Mouse (Mus musculus): ENCODE results near the gene 1700029J07Rik. TPM values are rescaled to one million over a fixed set of nuclear protein-coding genes. Genes with fewer than 3 reads are reported as not detected.

The 1700029J07Rik gene
- 2.7 and 3.9 TPM in 2 replicates for polyA plus RNA-seq (2015; fragmentation: Nextera tagmentation; extraction: Ambion mirVana)

GRCm38 (mm10) chr8:45975126-45975836 lies at the start of gene 1700029J07Rik, which contains the start of gene Ufsp2:
Gene 1700029J07Rik (minus strand): TSS chr8:45975252.
Gene Ufsp2 (plus strand): TSS chr8:45975528.

GRCm38 (mm10) chr8:46005596-46005995 lies 30.5 kb upstream of the 1700029J07Rik start, which contains the start of gene Ankrd37:
Gene Ankrd37 (minus strand): TSS chr8:46005707.

DNA sequence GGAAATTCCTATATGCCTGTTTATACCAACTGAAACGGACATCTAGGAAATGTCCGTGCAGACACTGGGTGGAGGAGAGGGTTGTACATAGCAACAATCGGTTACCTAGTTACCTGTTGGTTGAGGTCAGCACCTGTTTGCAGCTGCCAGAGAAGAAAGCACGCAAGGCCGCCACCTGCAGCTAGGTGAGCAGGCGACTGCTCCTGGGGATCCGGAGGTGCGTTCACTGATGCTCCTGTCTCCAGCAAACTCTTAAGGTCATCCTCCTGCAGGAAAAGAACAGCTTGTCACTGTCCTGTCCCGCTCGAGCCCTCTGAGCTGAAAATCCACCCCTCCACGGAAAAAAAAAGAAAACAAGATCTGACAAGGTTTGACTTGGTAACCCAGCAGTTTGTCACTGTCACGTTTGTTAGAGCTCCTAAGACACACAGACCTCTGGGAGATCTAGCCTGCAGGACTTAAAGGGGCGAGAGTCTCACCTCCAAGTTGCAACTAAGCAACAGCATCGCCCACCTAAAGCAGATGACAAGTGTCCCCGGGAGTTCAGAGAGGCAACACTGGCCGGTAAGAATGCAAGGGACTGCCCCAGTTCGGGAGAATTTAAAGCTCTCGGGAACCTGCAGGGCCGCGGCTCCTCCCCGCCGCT lies 24.2 kb upstream of the 1700029J07Rik start, which contains the start of gene Lrp2bp:
TSS of gene Lrp2bp (plus strand) at position 166 of the 646 bp plus-strand sequence.

GRCm38 (mm10) chr8:45934582-45935014 lies 40.5 kb downstream of the 1700029J07Rik start, which contains the start of gene Ccdc110:
Gene Ccdc110 (plus strand): TSS chr8:45934619.

Other genes with a start within 250 kb of the 1700029J07Rik start
- 10.2 and 11.1 TPM in 2 replicates for gene Pdlim3, start 89.8 kb downstream of the 1700029J07Rik start, polyA plus RNA-seq (2015; fragmentation: Nextera tagmentation; extraction: Ambion mirVana)
- 0.07 TPM in 1 of 2 replicates, not detected in the other for gene Ccdc110, start 40.6 kb downstream of the 1700029J07Rik start, polyA plus RNA-seq (2015; fragmentation: Nextera tagmentation; extraction: Ambion mirVana)
- gene Ufsp2, start 276 bp upstream of the 1700029J07Rik start, polyA plus RNA-seq (2015; fragmentation: Nextera tagmentation; extraction: Ambion mirVana): 76.0 and 106 TPM in 2 replicates
- 0.30 and 0.51 TPM in 2 replicates for gene Lrp2bp, start 24.1 kb upstream of the 1700029J07Rik start, polyA plus RNA-seq (2015; fragmentation: Nextera tagmentation; extraction: Ambion mirVana)
- 4.5 and 4.9 TPM in 2 replicates for gene Ankrd37, start 30.5 kb upstream of the 1700029J07Rik start, polyA plus RNA-seq (2015; fragmentation: Nextera tagmentation; extraction: Ambion mirVana)
- gene Cfap97, start 176.5 kb upstream of the 1700029J07Rik start, polyA plus RNA-seq (2015; fragmentation: Nextera tagmentation; extraction: Ambion mirVana): 23.1 and 32.1 TPM in 2 replicates
- 9.2 and 11.6 TPM in 2 replicates for gene Snx25, start 176.9 kb upstream of the 1700029J07Rik start, polyA plus RNA-seq (2015; fragmentation: Nextera tagmentation; extraction: Ambion mirVana)
- 357 and 492 TPM in 2 replicates for gene Slc25a4, start 236.0 kb upstream of the 1700029J07Rik start, polyA plus RNA-seq (2015; fragmentation: Nextera tagmentation; extraction: Ambion mirVana)

All from adrenal gland, postnatal 0 days (tissue).